Mouse (Mus musculus) lung, adult 2 months (tissue): ENCODE measurements at regions not wholly inside any gene's neighbourhood (a gene's known extent, or its start where the extent isn't known, plus 50 kb on each side); places are given as distances from the start of the nearest gene placed in this dataset.

Experiments used
- DNase-seq: peaks from one replicate; pipeline ENCODE4 v3.0.0; 2022
- H3K4me1 ChIP-seq: fragments of 200-500 bp; 2 replicates; pipeline ENCODE4 v1.6.1; 2011; ENCODE audit warnings: low read length; ENCODE audit not compliant: control insufficient read depth, insufficient read depth
- H3K4me3 ChIP-seq: fragments of 200-500 bp; replicated peaks from 2 replicates; pipeline ENCODE3; 2011; ENCODE audit warnings: low read depth, mild to moderate bottlenecking, control low read depth, low read length; ENCODE audit errors: extremely low read depth
- CTCF ChIP-seq: fragments of 200-500 bp; IDR thresholded peaks from 2 replicates; pipeline ENCODE4 v1.5.1; 2011; ENCODE audit warnings: mild to moderate bottlenecking, low read length, control low read depth; ENCODE audit not compliant: insufficient read depth
- POLR2A ChIP-seq: fragments of 200-500 bp; IDR thresholded peaks from 2 replicates; pipeline ENCODE4 v1.6.1; 2011; ENCODE audit warnings: low read depth, mild to moderate bottlenecking, control low read depth, low read length, borderline replicate concordance; ENCODE audit errors: extremely low read depth
- WGBS: fragments of 180-500 bp; shearing (Covaris S2); methylation state at CpG from one replicate; pipeline ENCODE4 v1.1.7; 2018; 5-methylcytosine and 5-hydroxymethylcytosine counted together

DNA sequence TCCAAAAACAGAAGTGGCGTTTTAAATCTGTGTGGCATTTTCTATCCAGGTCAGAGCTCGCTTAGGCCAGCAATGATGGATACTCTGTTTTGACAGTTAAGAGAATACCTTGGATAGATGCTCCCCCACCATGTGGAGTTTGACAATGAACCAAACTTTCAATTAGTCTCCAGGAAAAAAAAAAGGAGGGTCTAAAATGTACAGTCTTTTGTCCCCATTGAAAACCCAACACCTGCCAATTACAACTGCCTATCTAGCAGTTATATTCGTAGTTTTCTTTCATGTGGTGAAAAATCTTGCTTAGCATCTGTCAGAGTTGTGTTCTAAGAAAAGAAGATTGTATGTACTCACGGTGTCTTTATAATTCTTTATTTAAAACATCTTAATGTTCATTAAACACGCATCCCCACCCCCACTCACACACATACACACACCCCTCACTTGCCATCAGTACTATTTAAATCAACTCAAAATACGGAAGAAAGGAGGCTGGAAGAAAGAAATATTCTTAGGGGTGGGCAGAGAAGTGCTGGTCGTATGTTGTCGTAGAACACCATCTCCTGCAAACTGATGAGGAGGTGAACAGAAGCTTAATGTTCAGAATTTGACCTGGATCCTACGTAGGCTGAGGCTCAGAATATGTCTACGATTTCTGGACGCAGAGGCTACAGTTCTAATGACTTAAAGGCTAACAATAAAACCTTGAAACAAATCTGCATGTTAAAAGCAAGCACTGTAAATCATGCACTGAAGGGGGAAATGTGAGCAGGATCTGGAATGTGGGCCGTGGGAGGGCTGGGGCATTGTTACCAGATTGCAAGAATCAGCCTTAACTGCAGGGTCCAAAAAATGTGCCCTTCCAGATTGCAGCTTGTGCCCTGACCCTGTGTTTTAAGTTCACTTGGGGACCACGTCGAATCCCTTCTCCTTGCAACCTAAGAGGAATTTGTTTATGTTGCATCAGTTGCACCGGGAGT lies 147.2 kb upstream of the Hhip start:
- no peak for DNase-seq
- WGBS: 70% methylated on average over 15 of the region's 15 CpGs
- TF ChIP-seq CTCF (no peak), POLR2A (no peak)
- Histone ChIP-seq H3K4me1 (no peaks in the 10 kb centered on the region), H3K4me3 (no peak overlapping the region)

DNA sequence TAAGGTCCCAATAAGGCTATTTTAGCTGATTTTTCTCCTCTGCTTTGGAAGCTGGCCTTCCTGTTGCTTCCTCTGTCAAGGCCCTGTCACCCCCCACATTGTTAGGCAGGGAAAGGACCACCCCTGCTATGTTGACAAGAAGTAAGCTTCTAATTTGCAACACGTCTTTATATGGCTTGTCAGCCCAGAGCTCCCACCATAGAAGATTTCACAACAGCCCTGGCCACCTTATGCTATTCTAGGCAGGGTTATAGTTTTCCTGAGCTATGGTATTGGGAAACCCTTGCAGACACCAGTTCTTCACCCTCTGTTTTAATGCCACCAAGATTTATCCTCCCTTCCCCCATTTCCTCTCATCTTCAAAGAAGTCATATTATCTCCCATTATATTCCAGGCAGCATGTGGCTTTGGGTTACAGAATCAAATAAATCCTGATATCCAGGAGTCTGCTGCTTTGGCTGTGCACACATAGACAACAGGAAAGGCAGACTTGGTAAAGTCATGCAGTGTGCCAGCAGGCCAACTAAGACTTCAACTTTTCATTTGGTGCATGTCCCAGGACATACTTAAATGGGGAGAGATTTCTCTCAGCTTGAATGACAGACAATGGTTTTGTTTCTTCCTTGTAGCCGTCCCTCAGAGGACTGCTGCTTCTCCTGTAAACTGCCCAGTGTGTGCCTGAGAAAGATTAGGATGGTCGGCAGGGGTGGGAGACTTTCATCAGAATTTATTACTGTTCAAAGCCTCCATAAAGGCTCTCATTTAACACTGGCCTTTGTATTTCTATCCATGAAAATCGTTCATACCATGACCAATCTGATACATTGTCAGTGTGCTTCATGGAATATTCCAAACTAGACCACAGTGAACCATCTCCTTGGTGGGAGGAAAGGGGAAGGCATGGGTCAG lies 146.2 kb upstream of the Hhip start:
- no peak for DNase-seq
- 63% methylated on average over 4 of the region's 4 CpGs for WGBS
- no peaks in the 10 kb centered on the region for H3K4me1 ChIP-seq

DNA sequence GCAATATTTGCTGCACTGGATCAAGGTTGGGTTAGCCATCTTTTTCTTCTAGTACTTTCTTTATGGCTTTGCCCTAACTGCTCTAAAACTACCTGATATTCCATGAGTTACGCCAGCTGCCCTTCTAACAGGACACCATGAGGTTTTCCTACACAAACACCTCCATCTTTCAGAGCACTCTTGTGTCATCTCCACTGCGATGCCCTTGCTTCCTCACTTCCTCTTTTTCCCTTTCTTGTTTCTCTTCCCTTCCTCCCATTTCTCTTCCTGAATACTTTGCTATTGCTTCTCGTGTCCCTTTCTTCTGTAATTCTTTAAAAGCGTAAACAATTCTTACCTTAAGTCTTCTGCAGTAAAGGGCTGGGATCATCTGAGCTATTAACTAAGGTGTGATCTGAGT lies 139.9 kb upstream of the Hhip start:
- Histone ChIP-seq H3K4me1 (no peaks in the 10 kb centered on the region), H3K4me3 (no peak overlapping the region)
- no peak for TF ChIP-seq POLR2A
- no peak for TF ChIP-seq CTCF
- WGBS: 68% methylated on average over 4 of the region's 4 CpGs
- no peak for DNase-seq

More for the DNA sequence above, 146.2 kb upstream of the Hhip start:
- TF ChIP-seq POLR2A: no peak
- TF ChIP-seq CTCF: no peak
- no peak overlapping the region for H3K4me3 ChIP-seq

DNA sequence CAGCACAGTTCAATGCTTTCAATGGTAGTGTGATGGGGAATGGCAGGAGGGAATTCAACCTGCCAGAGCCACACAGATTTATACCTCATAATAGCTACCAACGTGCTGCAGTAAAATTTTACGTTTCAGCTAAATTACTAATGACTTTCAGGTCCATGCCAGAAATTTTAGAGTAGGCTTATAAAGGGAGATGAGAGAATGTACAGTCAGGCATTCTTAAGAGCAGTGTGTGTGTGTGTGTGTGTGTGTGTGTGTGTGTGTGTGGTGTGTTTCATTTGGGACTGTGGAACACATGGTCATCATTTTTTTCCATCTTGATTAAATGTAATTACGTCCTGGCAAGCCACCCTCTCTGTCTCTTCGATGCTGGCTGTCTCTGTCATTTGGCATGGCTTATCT lies 132.7 kb upstream of the Hhip start:
- WGBS: 76% methylated on average over 4 of the region's 4 CpGs
- Histone ChIP-seq H3K4me1 (no peaks in the 10 kb centered on the region), H3K4me3 (no peak overlapping the region)
- no peak for DNase-seq
- TF ChIP-seq CTCF (no peak), POLR2A (no peak)

DNA sequence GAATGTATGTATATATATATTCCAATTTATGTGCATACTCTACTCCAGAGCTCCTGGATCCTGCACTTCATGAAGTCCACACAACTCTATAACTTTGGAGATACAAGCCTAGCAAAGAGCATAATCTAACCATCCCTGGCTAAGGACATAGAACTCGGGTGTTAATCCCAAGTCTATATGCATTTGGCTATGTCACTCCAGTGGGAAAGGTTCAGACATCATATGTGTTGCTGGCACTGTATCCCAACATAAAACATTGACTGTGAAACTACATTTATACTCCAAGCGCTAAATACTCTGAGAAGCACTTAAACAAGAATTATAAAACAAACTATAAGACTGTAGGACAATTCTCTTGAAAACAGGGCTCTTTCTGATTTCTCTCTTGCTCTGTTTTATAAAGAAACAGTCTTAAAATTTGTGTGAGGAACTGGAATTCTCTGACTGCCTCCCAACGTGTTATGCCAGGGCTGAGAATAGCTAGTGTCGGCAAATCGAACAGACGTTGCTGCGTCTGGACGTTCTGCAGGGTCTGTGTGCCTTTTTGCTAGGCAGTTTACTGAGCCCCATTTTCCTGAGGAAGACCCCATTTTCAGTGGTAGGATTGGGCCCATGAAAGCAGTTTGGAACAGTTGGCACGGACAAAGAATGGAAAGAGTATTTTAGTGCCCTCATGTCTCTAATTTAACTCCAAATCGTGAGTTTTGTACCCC lies 132.1 kb upstream of the Hhip start:
- TF ChIP-seq CTCF (no peak), POLR2A (no peak)
- Histone ChIP-seq H3K4me3 (no peak overlapping the region), H3K4me1 (no peaks in the 10 kb centered on the region)
- WGBS: 80% methylated on average over 10 of the region's 10 CpGs
- DNase-seq: no peak

DNA sequence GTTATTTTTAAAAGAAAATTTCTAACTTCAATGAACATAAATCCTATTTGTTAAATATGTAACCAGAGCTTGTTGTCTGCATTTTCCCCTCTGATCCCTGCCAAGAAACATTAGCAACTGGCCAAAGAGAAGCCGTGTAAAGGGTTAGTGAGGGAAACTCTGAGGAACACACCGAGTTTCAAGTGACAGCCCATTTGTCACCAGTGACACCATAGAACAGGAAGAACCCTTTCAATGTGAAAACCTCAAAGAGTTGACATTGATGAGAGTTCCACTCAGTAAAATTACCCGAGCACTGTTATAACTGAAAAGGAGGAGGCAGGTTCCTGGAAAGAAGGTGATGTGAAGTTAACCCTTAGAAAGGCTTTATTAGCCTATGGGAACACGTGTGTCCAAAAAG lies 127.5 kb upstream of the Hhip start:
- no peak for DNase-seq
- WGBS: 28% methylated on average over 4 of the region's 4 CpGs
- TF ChIP-seq CTCF (no peak), POLR2A (no peak)
- Histone ChIP-seq H3K4me3 (no peak overlapping the region), H3K4me1 (no peaks in the 10 kb centered on the region)

DNA sequence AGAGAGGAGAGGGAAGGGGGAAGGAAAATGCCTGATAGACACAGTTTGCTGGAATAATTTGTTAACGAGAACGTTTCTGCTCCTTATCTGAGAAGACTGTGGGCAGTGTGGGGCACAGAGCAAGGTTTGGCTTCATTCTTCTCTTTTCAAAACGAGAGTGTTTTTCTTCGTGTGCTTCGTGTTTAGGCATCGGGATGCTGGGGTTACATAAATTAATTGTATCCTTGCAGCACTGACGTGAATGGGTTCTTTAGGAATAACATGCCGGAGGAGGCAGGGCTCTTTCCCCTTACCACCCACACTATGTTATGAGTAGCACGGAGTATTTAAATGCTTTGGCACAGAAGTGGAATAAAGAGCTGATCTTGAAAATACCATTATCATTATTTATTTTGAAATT lies 110.9 kb upstream of the Hhip start:
- TF ChIP-seq POLR2A (no peak), CTCF (no peak)
- 57% methylated on average over 9 of the region's 9 CpGs for whole genome bisulfite sequencing
- H3K4me3 ChIP-seq: no peak overlapping the region
- H3K4me1 ChIP-seq: no peaks in the 10 kb centered on the region
- DNase-seq: no peak

DNA sequence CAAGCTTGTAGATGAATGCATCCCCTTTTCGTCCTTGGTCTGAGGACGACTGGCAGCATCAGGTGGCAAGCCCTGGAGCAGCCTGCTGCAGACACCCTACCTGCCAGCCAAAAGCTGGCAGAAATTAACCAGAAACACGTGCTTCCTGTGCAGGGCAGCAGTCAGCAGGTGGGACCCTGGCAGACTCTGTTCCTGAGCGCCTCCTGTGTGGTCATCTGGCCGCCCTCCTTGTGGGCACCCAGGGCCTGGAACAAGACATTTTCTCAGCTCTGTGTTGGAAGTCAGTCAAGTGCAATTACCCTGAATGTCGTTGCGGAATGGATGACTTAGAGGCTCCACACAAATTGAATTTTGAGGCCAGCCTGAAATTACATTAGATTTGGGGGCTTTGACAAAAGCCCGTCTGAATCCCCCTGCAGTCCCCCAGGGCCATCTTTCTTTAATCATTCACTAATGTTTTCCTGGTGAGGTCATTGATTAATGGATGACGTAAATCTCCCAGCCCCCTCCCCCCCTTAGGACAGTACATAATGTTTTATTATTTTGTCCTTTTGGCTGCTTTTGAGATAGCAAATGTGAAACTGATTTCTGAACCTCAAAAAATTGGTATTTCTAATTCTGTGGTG lies 91.8 kb upstream of the Hhip start:
- WGBS: 65% methylated on average over 9 of the region's 9 CpGs
- no peak for DNase-seq
- no peaks in the 10 kb centered on the region for H3K4me1 ChIP-seq
- H3K4me3 ChIP-seq: no peak overlapping the region
- TF ChIP-seq CTCF: no peak
- no peak for TF ChIP-seq POLR2A

DNA sequence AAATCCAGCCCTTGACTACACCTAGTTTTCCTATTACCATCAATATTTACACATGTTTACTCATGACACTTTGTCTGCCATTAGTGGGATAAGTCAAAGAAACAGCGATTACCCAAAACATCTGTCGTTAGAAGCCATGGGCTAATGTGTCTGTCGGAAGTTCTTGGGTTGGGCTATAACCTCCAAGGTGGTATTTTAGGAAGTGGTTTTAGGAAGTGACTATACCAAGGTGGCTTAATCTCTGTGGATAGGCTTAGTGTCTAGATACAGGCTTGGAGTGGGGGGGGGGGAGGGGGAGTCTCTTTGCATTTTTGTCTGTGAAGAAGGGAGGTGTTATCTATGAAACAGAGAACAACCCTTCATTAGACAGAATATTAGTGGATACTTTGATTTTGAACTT lies 90.1 kb upstream of the Hhip start:
- WGBS: 73% methylated on average over 3 of the region's 3 CpGs
- Histone ChIP-seq H3K4me1 (no peaks in the 10 kb centered on the region), H3K4me3 (no peak overlapping the region)
- no peak for TF ChIP-seq CTCF
- no peak for TF ChIP-seq POLR2A
- no peak for DNase-seq

DNA sequence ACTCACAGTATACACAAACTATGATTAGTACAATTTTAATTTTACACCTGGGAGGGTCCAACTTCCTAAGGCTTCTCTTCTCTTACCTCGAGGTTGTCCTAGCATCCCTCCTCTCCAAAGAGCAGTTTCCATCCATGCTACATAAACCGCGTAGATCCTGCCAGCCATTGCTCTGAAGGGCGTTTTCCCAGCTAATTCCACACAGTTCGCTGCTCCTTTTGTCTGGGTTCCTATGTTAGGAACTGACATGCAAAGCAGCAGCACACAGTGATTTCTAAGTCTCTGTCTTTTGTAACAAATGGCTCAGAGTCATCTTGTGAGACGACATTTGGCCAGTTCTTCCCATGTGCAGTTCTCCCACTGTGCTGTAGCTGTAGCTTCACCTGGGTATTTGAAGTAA lies 80.7 kb upstream of the Hhip start:
- no peak for DNase-seq
- Histone ChIP-seq H3K4me3 (no peak overlapping the region), H3K4me1 (no peaks in the 10 kb centered on the region)
- no peak for TF ChIP-seq CTCF
- TF ChIP-seq POLR2A: no peak
- 85% methylated on average over 6 of the region's 6 CpGs for WGBS
